14 mouse cellular contexts compared by ENCODE assay signal in the genomic region with DNA sequence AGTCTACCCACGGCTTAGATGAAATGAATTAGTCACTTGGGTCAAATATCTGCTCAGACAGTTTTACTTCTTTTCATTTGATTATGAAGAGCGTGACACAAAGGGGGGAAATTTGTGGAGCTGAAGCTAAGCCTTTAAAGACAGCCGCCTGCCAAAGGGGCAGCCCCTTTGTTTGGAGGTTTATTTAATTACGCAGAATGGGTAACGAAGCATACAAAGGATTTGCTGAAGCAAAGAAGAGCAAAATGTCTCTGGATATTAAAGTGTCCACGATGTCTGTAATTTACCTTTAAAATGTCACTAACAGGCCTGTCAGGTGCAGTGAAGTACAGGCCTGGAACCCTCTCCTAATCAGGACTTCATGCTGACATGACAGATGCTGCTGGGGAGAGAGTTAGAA. TPM values are rescaled to one million over a fixed set of nuclear protein-coding genes. Genes with fewer than 3 reads are reported as not detected.
"Had no signal": no experiment of that assay in that cellular context is flagged by ENCODE, and none has a peak within 500 bp of the region (broad histone marks: within the 10 kb centered on the region; RNA-seq: fewer than 3 reads in every experiment).

No protein-coding gene starts in this region.

- H3K9ac ChIP-seq: limb, embryonic 12.5 days; liver, embryonic 14.5 days; midbrain, embryonic 15.5 days; neural tube, embryonic 13.5 days had no signal

- ATAC-seq: midbrain, embryonic 15.5 days had no signal

- H3K27ac ChIP-seq: kidney, postnatal 0 days; limb, embryonic 12.5 days; liver, embryonic 14.5 days; midbrain, embryonic 15.5 days; neural tube, embryonic 13.5 days had no signal

- DNase-seq: kidney, adult 2 months; kidney, postnatal 36 days; layer of hippocampus, adult 9-11 months; liver; lung, adult 18-20 months; right cerebral cortex, adult 18-20 months; right cerebral cortex, postnatal 25 days; thymus, postnatal 4 days had no signal

- H3K4me3 ChIP-seq: limb, embryonic 12.5 days; midbrain, embryonic 15.5 days; neural tube, embryonic 13.5 days had no signal

- H3K4me2 ChIP-seq: limb, embryonic 12.5 days; midbrain, embryonic 15.5 days; neural tube, embryonic 13.5 days had no signal

- H3K9me3 ChIP-seq: limb, embryonic 12.5 days; midbrain, embryonic 15.5 days; neural tube, embryonic 13.5 days had no signal

- H3K36me3 ChIP-seq: limb, embryonic 12.5 days; midbrain, embryonic 15.5 days; neural tube, embryonic 13.5 days had no signal

- H3K4me1 ChIP-seq: limb, embryonic 12.5 days had no signal

- H3K27me3 ChIP-seq: limb, embryonic 12.5 days; midbrain, embryonic 15.5 days; neural tube, embryonic 13.5 days had no signal

RNA-seq across cellular contexts. Expression of gene Avpr1a, which starts 51.0 kb away (rescaled TPM):
- total RNA-seq: megakaryocyte-erythroid progenitor cell, adult 5-6 weeks had no signal
